Mouse (Mus musculus): ENCODE results near the gene Igsf8.
"Not testable (repeated sequence)": the region's sequence is repeated elsewhere in the genome, so short reads cannot be mapped to it uniquely, and the experiment has no call there.

Gene Igsf8

GRCm38 (mm10) chr1:172261477-172262078 lies at the start of gene Igsf8:
Gene Igsf8, plus strand, starts transcription at chr1:172261641.
- no peak for DNase-seq (ENCODE audit: low spot score)

GRCm38 (mm10) chr1:172212776-172213175 lies 48.7 kb upstream of the Igsf8 start:
- no peak for DNase-seq (ENCODE audit: low spot score)

GRCm38 (mm10) chr1:172213771-172214170 lies 47.7 kb upstream of the Igsf8 start:
- DNase-seq (ENCODE audit: low spot score): no peak

GRCm38 (mm10) chr1:172214748-172215147 lies 46.7 kb upstream of the Igsf8 start:
- DNase-seq (ENCODE audit: low spot score): peak; percentile 35

- peak; percentile 95 for DNase-seq (ENCODE audit: low spot score)
These were observed 44.3 kb upstream of the Igsf8 start for GRCm38 (mm10) chr1:172217148-172217547.

GRCm38 (mm10) chr1:172218164-172218910 lies 43.1 kb upstream of the Igsf8 start:
- DNase-seq (ENCODE audit: low spot score): no peak

GRCm38 (mm10) chr1:172219451-172220406 lies 41.7 kb upstream of the Igsf8 start, which contains the start of gene Casq1:
Gene Casq1, minus strand, starts transcription at chr1:172219868.
- no peak for DNase-seq (ENCODE audit: low spot score)

GRCm38 (mm10) chr1:172220414-172220813 lies 41.0 kb upstream of the Igsf8 start:
- peak; percentile 29 for DNase-seq (ENCODE audit: low spot score)

- no peak for DNase-seq (ENCODE audit: low spot score)
These were observed 40.0 kb upstream of the Igsf8 start for GRCm38 (mm10) chr1:172221297-172222063.

GRCm38 (mm10) chr1:172228209-172228608 lies 33.2 kb upstream of the Igsf8 start:
- DNase-seq (ENCODE audit: low spot score): no peak

- DNase-seq (ENCODE audit: low spot score): no peak
These were observed 32.2 kb upstream of the Igsf8 start for GRCm38 (mm10) chr1:172229215-172229614.

- DNase-seq (ENCODE audit: low spot score): no peak
These were observed 20.3 kb upstream of the Igsf8 start for GRCm38 (mm10) chr1:172240945-172241708.

- DNase-seq (ENCODE audit: low spot score): no peak
These were observed 19.0 kb upstream of the Igsf8 start for GRCm38 (mm10) chr1:172242401-172242800.

- peak; percentile 14 for DNase-seq (ENCODE audit: low spot score)
These were observed 17.8 kb upstream of the Igsf8 start for GRCm38 (mm10) chr1:172243547-172244205.

- not testable (repeated sequence) for DNase-seq (ENCODE audit: low spot score)
These were observed 16.8 kb upstream of the Igsf8 start for GRCm38 (mm10) chr1:172244645-172245044.

GRCm38 (mm10) chr1:172247216-172247615 lies 14.2 kb upstream of the Igsf8 start:
- no peak for DNase-seq (ENCODE audit: low spot score)

GRCm38 (mm10) chr1:172247679-172248078 lies 13.8 kb upstream of the Igsf8 start:
- no peak for DNase-seq (ENCODE audit: low spot score)

GRCm38 (mm10) chr1:172258314-172258713 lies 3.1 kb upstream of the Igsf8 start, which contains the start of gene Atp1a4:
Gene Atp1a4, minus strand, starts transcription at chr1:172258414.
- no peak for DNase-seq (ENCODE audit: low spot score)

GRCm38 (mm10) chr1:172271208-172271607 lies 9.8 kb downstream of the Igsf8 start:
- DNase-seq (ENCODE audit: low spot score): no peak

- no peak for DNase-seq (ENCODE audit: low spot score)
These were observed 10.3 kb downstream of the Igsf8 start for GRCm38 (mm10) chr1:172271765-172272164.
